Mouse (Mus musculus): Measurements from ENCODE around the gene Cyren. TPM values are rescaled to one million over a fixed set of nuclear protein-coding genes. Genes with fewer than 3 reads are reported as not detected.

Cyren gene
- polyA plus RNA-seq, 1 experiment from 2014 or later = 9.7 TPM

- H3K36me3 ChIP-seq (ENCODE audit: control insufficient read depth, insufficient read depth, low read length) = peaks cover 17% of the 10 kb centered on the region; the same call in 1 of the 2 replicates
- 92% methylated on average over 5 of the region's 5 CpGs for WGBS
- H3K27ac ChIP-seq (ENCODE audit: low read depth, low read length) = no peak overlapping the region
- H3K4me3 ChIP-seq (ENCODE audit: low read length) = no peak overlapping the region
- no peaks in the 10 kb centered on the region for H3K27me3 ChIP-seq (replicated peaks; ENCODE audit: control insufficient read depth, insufficient read depth, low read length)
- ATAC-seq = no peak
- no peak overlapping the region for H3K9ac ChIP-seq (ENCODE audit: low read depth, low read length)
- no peak overlapping the region for H3K4me2 ChIP-seq (ENCODE audit: low read length)
- H3K9me3 ChIP-seq (ENCODE audit: control insufficient read depth, low read length) = no peaks in the 10 kb centered on the region
- peaks cover 3% of the 10 kb centered on the region; the same call in 1 of the 2 replicates for H3K4me1 ChIP-seq (ENCODE audit: control insufficient read depth, insufficient read depth, low read depth, low read length)
Measured at GRCm38 (mm10) chr6:34903441-34903840, 25.6 kb upstream of the Cyren start.

- Histone ChIP-seq H3K4me2 (ENCODE audit: low read length) (no peak overlapping the region), H3K9me3 (ENCODE audit: control insufficient read depth, low read length) (no peaks in the 10 kb centered on the region), H3K4me3 (ENCODE audit: low read length) (no peak overlapping the region), H3K4me1 (ENCODE audit: control insufficient read depth, insufficient read depth, low read depth, low read length) (peaks cover 3% of the 10 kb centered on the region; the same call in 1 of the 2 replicates), H3K36me3 (ENCODE audit: control insufficient read depth, insufficient read depth, low read length) (peaks cover 19% of the 10 kb centered on the region; the same call in 1 of the 2 replicates), H3K27ac (ENCODE audit: low read depth, low read length) (no peak overlapping the region), H3K9ac (ENCODE audit: low read depth, low read length) (no peak overlapping the region), H3K27me3 (replicated peaks; ENCODE audit: control insufficient read depth, insufficient read depth, low read length) (no peaks in the 10 kb centered on the region)
- no peak for ATAC-seq
- 85% methylated on average over 7 of the region's 7 CpGs for WGBS
Measured at GRCm38 (mm10) chr6:34902578-34902977, 24.7 kb upstream of the Cyren start.

- ATAC-seq = no peak
- Histone ChIP-seq H3K4me1 (ENCODE audit: control insufficient read depth, insufficient read depth, low read depth, low read length) (peaks cover 3% of the 10 kb centered on the region; the same call in 1 of the 2 replicates), H3K27ac (ENCODE audit: low read depth, low read length) (no peak overlapping the region), H3K4me3 (ENCODE audit: low read length) (no peak overlapping the region), H3K9me3 (ENCODE audit: control insufficient read depth, low read length) (no peaks in the 10 kb centered on the region), H3K27me3 (replicated peaks; ENCODE audit: control insufficient read depth, insufficient read depth, low read length) (no peaks in the 10 kb centered on the region), H3K9ac (ENCODE audit: low read depth, low read length) (no peak overlapping the region), H3K4me2 (ENCODE audit: low read length) (no peak overlapping the region), H3K36me3 (ENCODE audit: control insufficient read depth, insufficient read depth, low read length) (peaks cover 17% of the 10 kb centered on the region; the same call in 1 of the 2 replicates)
- WGBS = 64% methylated on average over 9 of the region's 9 CpGs
Measured at GRCm38 (mm10) chr6:34901911-34902444, 24.1 kb upstream of the Cyren start.

- Histone ChIP-seq H3K4me1 (ENCODE audit: control insufficient read depth, insufficient read depth, low read depth, low read length) (peaks cover 3% of the 10 kb centered on the region; the same call in 1 of the 2 replicates), H3K4me3 (ENCODE audit: low read length) (no peak overlapping the region), H3K36me3 (ENCODE audit: control insufficient read depth, insufficient read depth, low read length) (peaks cover 16% of the 10 kb centered on the region), H3K4me2 (ENCODE audit: low read length) (no peak overlapping the region), H3K27ac (ENCODE audit: low read depth, low read length) (no peak overlapping the region), H3K9ac (ENCODE audit: low read depth, low read length) (no peak overlapping the region), H3K9me3 (ENCODE audit: control insufficient read depth, low read length) (no peaks in the 10 kb centered on the region), H3K27me3 (replicated peaks; ENCODE audit: control insufficient read depth, insufficient read depth, low read length) (no peaks in the 10 kb centered on the region)
- WGBS = 69% methylated on average over 2 of the region's 2 CpGs
- ATAC-seq = no peak
Measured at GRCm38 (mm10) chr6:34900990-34901389, 23.1 kb upstream of the Cyren start.

GRCm38 (mm10) chr6:34899127-34899526 is 21.3 kb upstream of the Cyren start:
- Histone ChIP-seq H3K27me3 (replicated peaks; ENCODE audit: control insufficient read depth, insufficient read depth, low read length) (no peaks in the 10 kb centered on the region), H3K4me2 (ENCODE audit: low read length) (no peak overlapping the region), H3K27ac (ENCODE audit: low read depth, low read length) (no peak overlapping the region), H3K9ac (ENCODE audit: low read depth, low read length) (no peak overlapping the region), H3K9me3 (ENCODE audit: control insufficient read depth, low read length) (no peaks in the 10 kb centered on the region), H3K4me1 (ENCODE audit: control insufficient read depth, insufficient read depth, low read depth, low read length) (peaks cover 3% of the 10 kb centered on the region; the same call in 1 of the 2 replicates), H3K36me3 (ENCODE audit: control insufficient read depth, insufficient read depth, low read length) (peaks cover 28% of the 10 kb centered on the region), H3K4me3 (ENCODE audit: low read length) (no peak overlapping the region)
- ATAC-seq = no peak
- 92% methylated on average over 2 of the region's 2 CpGs for WGBS

GRCm38 (mm10) chr6:34896168-34896780 is 18.4 kb upstream of the Cyren start:
- Histone ChIP-seq H3K9ac (ENCODE audit: low read depth, low read length) (no peak overlapping the region), H3K9me3 (ENCODE audit: control insufficient read depth, low read length) (no peaks in the 10 kb centered on the region), H3K36me3 (ENCODE audit: control insufficient read depth, insufficient read depth, low read length) (peaks cover 35% of the 10 kb centered on the region), H3K4me1 (ENCODE audit: control insufficient read depth, insufficient read depth, low read depth, low read length) (no peaks in the 10 kb centered on the region), H3K27me3 (replicated peaks; ENCODE audit: control insufficient read depth, insufficient read depth, low read length) (no peaks in the 10 kb centered on the region), H3K4me3 (ENCODE audit: low read length) (no peak overlapping the region), H3K27ac (ENCODE audit: low read depth, low read length) (no peak overlapping the region), H3K4me2 (ENCODE audit: low read length) (no peak overlapping the region)
- WGBS = 56% methylated on average over 12 of the region's 16 CpGs
- ATAC-seq = no peak

- Histone ChIP-seq H3K27ac (ENCODE audit: low read depth, low read length) (no peak overlapping the region), H3K4me3 (ENCODE audit: low read length) (no peak overlapping the region), H3K9me3 (ENCODE audit: control insufficient read depth, low read length) (no peaks in the 10 kb centered on the region), H3K9ac (ENCODE audit: low read depth, low read length) (no peak overlapping the region), H3K4me2 (ENCODE audit: low read length) (no peak overlapping the region), H3K36me3 (ENCODE audit: control insufficient read depth, insufficient read depth, low read length) (peaks cover 42% of the 10 kb centered on the region), H3K4me1 (ENCODE audit: control insufficient read depth, insufficient read depth, low read depth, low read length) (no peaks in the 10 kb centered on the region), H3K27me3 (replicated peaks; ENCODE audit: control insufficient read depth, insufficient read depth, low read length) (no peaks in the 10 kb centered on the region)
- no peak for ATAC-seq
- WGBS = 76% methylated on average over 7 of the region's 7 CpGs
Measured at GRCm38 (mm10) chr6:34895569-34895968, 17.7 kb upstream of the Cyren start.

- Histone ChIP-seq H3K9me3 (ENCODE audit: control insufficient read depth, low read length) (no peaks in the 10 kb centered on the region), H3K4me3 (ENCODE audit: low read length) (no peak overlapping the region), H3K4me2 (ENCODE audit: low read length) (no peak overlapping the region), H3K9ac (ENCODE audit: low read depth, low read length) (no peak overlapping the region), H3K4me1 (ENCODE audit: control insufficient read depth, insufficient read depth, low read depth, low read length) (no peaks in the 10 kb centered on the region), H3K27ac (ENCODE audit: low read depth, low read length) (no peak overlapping the region), H3K36me3 (ENCODE audit: control insufficient read depth, insufficient read depth, low read length) (peaks cover 22% of the 10 kb centered on the region), H3K27me3 (replicated peaks; ENCODE audit: control insufficient read depth, insufficient read depth, low read length) (no peaks in the 10 kb centered on the region)
- no peak for ATAC-seq
- WGBS = 53% methylated on average over 4 of the region's 4 CpGs
Measured at GRCm38 (mm10) chr6:34889185-34889584, 11.3 kb upstream of the Cyren start.

- H3K4me1 ChIP-seq (ENCODE audit: control insufficient read depth, insufficient read depth, low read depth, low read length) = no peaks in the 10 kb centered on the region
- H3K4me3 ChIP-seq (ENCODE audit: low read length) = no peak overlapping the region
- H3K9ac ChIP-seq (ENCODE audit: low read depth, low read length) = no peak overlapping the region; the same call in 1 of the 2 replicates
- no peaks in the 10 kb centered on the region for H3K9me3 ChIP-seq (ENCODE audit: control insufficient read depth, low read length)
- WGBS = 33% methylated on average over 6 of the region's 6 CpGs
- no peak overlapping the region for H3K27ac ChIP-seq (ENCODE audit: low read depth, low read length)
- ATAC-seq = peak; percentile 60; the same call in 1 of the 2 replicates
- peaks cover 13% of the 10 kb centered on the region for H3K36me3 ChIP-seq (ENCODE audit: control insufficient read depth, insufficient read depth, low read length)
- H3K27me3 ChIP-seq (replicated peaks; ENCODE audit: control insufficient read depth, insufficient read depth, low read length) = no peaks in the 10 kb centered on the region
- H3K4me2 ChIP-seq (ENCODE audit: low read length) = no peak overlapping the region
Measured at GRCm38 (mm10) chr6:34887131-34887850, 9.4 kb upstream of the Cyren start.
